ENCODE assay signal across 7 mouse cellular contexts in the genomic region with DNA sequence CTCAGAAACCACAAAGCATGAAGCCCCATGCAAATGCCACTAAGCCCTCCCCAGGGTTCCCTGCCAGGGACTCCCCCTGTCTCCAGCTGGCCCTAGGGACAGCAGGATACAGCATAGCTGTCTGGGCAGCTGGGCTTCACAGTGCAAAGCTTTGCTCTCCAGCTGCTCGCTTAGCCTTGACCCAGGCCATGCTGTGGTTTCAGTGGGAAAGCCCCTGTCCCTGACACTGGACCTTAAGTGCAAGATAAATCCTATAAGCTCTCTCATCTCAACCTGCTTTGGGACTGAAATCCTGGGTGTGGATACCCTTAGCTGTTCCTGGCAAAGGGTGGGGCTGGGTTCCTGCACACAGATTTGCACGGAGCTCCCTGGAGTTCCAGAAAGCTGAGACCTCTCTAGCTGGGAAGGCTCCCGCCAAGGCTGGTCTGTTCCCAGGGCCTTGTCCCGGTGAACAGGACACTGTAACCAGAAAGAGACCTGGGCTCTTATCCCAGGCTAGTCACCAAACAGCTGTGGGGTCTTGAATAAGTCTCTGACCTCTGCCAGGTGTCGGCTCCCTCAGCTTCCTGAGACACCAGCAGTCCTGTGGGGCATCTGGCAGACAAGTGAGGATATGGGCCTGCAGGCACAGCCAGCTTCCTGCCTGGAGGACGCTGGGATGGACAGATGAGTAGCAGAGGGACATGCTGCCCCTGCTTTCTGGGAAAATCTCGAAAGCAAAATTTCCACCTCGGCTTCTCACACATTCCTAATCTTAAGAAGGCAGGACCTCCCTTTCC.
A peak's percentile ranks its signal among the peaks of the same experiment; 100 is the strongest.
DNase-seq lines count a peak whose midpoint lies in the region; ATAC-seq lines count a peak whose summit lies in the region.

No protein-coding gene starts in this region.

- no peak overlapping the region for H3K27ac ChIP-seq in intestine, embryonic 14.5 days (ENCODE audit: low read depth)
- no peak overlapping the region for H3K27ac ChIP-seq in intestine, embryonic 15.5 days
- no peak overlapping the region; the same call in 1 of the 2 replicates for H3K27ac ChIP-seq in limb, embryonic 15.5 days

- no peak overlapping the region for H3K4me2 ChIP-seq in intestine, embryonic 14.5 days (ENCODE audit: low read length)
- no peak overlapping the region for H3K4me2 ChIP-seq in intestine, embryonic 15.5 days (replicated peaks)
- H3K4me2 ChIP-seq in limb, embryonic 15.5 days = no peak overlapping the region

- WGBS in intestine, embryonic 14.5 days = 62% methylated on average over 8 of the region's 8 CpGs
- WGBS in intestine, embryonic 15.5 days = 60% methylated on average over 8 of the region's 8 CpGs
- WGBS in limb, embryonic 15.5 days = 51% methylated on average over 8 of the region's 8 CpGs

- no peaks in the 10 kb centered on the region for H3K27me3 ChIP-seq in intestine, embryonic 14.5 days (replicated peaks; ENCODE audit: control insufficient read depth, insufficient read depth, low read length)
- H3K27me3 ChIP-seq in intestine, embryonic 15.5 days (replicated peaks) = no peaks in the 10 kb centered on the region
- 0 out of 2 replicates have a peak, but pooled peaks cover 2% of the 10 kb centered on the region for H3K27me3 ChIP-seq in limb, embryonic 15.5 days

- peaks cover 24% of the 10 kb centered on the region for H3K4me1 ChIP-seq in intestine, embryonic 14.5 days (replicated peaks; ENCODE audit: control insufficient read depth, insufficient read depth, low read length)
- H3K4me1 ChIP-seq in intestine, embryonic 15.5 days (replicated peaks) = peaks cover 24% of the 10 kb centered on the region
- H3K4me1 ChIP-seq in limb, embryonic 15.5 days = peaks cover 29% of the 10 kb centered on the region

- no peaks in the 10 kb centered on the region for H3K36me3 ChIP-seq in intestine, embryonic 14.5 days (ENCODE audit: control insufficient read depth, insufficient read depth, low read length)
- no peaks in the 10 kb centered on the region for H3K36me3 ChIP-seq in intestine, embryonic 15.5 days
- H3K36me3 ChIP-seq in limb, embryonic 15.5 days = no peaks in the 10 kb centered on the region

- H3K9me3 ChIP-seq in intestine, embryonic 14.5 days (ENCODE audit: control insufficient read depth, low read length) = no peaks in the 10 kb centered on the region
- H3K9me3 ChIP-seq in intestine, embryonic 15.5 days = no peaks in the 10 kb centered on the region
- no peaks in the 10 kb centered on the region for H3K9me3 ChIP-seq in limb, embryonic 15.5 days

- no peak for ATAC-seq in intestine, embryonic 14.5 days (replicated peaks; ENCODE audit: low FRiP score, low TSS enrichment, low read depth)
- ATAC-seq in intestine, embryonic 15.5 days = no peak
- peak; percentile 42; the same call in 1 of the 2 replicates for ATAC-seq in limb, embryonic 15.5 days (ENCODE audit: insufficient number of reproducible peaks, low FRiP score, low TSS enrichment, low read depth)
- ATAC-seq in inflammation-experienced regulatory T-cells, adult 6 months = no peak
- ATAC-seq in CD4-positive, CD25-positive, alpha-beta regulatory T cell, adult 4 months = no peak

- no peak overlapping the region for H3K9ac ChIP-seq in intestine, embryonic 14.5 days (ENCODE audit: low read length)
- no peak overlapping the region for H3K9ac ChIP-seq in intestine, embryonic 15.5 days
- H3K9ac ChIP-seq in limb, embryonic 15.5 days = no peak overlapping the region

- DNase-seq in intestine, embryonic 14.5 days (ENCODE audit: low spot score) = peak; percentile 59
- DNase-seq in A20 (ENCODE audit: low read depth, low spot score) = peak; percentile 71
- DNase-seq in Muller cell, postnatal 12 days (ENCODE audit: inconsistent ontology term) = peak; percentile 61

- no peak overlapping the region for H3K4me3 ChIP-seq in intestine, embryonic 14.5 days (ENCODE audit: low read depth, low read length)
- no peak overlapping the region for H3K4me3 ChIP-seq in intestine, embryonic 15.5 days (replicated peaks)
- no peak overlapping the region for H3K4me3 ChIP-seq in limb, embryonic 15.5 days
